Mouse (Mus musculus) heart, embryonic 13.5 days (tissue): ENCODE results near the gene Rnf212b. TPM values are rescaled to one million over a fixed set of nuclear protein-coding genes. Genes with fewer than 3 reads are reported as not detected.

Experiments used
- ATAC-seq: fragments of 200-750 bp; cut with Nextera tagmentation; 2 replicates; pipeline ENCODE4 v1.8.0; 2017; ENCODE audit warnings: moderate TSS enrichment; ENCODE audit not compliant: insufficient number of reproducible peaks, low FRiP score, low TSS enrichment; ENCODE audit errors: extremely low read depth
- H3K27ac ChIP-seq: fragments of 300-500 bp; sonication (generic); replicated peaks from 2 replicates; pipeline ENCODE4 v1.5.1; 2015; ENCODE audit warnings: moderate library complexity, mild to moderate bottlenecking, inconsistent platforms
- H3K27me3 ChIP-seq: fragments of 300-500 bp; sonication (generic); replicated peaks from 2 replicates; pipeline ENCODE4 v1.6.1; 2015; ENCODE audit warnings: mild to moderate bottlenecking, inconsistent platforms
- H3K36me3 ChIP-seq: fragments of 300-500 bp; sonication (generic); 2 replicates; pipeline ENCODE4 v1.6.1; 2015; ENCODE audit warnings: mild to moderate bottlenecking, inconsistent platforms
- H3K4me1 ChIP-seq: fragments of 300-500 bp; sonication (generic); 2 replicates; pipeline ENCODE4 v1.6.1; 2015; ENCODE audit warnings: inconsistent platforms
- H3K4me2 ChIP-seq: fragments of 300-500 bp; sonication (generic); 2 replicates; pipeline ENCODE4 v1.6.1; 2015; ENCODE audit warnings: inconsistent platforms, mild to moderate bottlenecking, moderate library complexity
- H3K4me3 ChIP-seq: fragments of 300-500 bp; sonication (generic); 2 replicates; pipeline ENCODE4 v1.5.1; 2015; ENCODE audit warnings: moderate library complexity, mild to moderate bottlenecking, inconsistent platforms
- H3K9ac ChIP-seq: fragments of 300-500 bp; sonication (generic); 2 replicates; pipeline ENCODE4 v1.6.1; 2015; ENCODE audit warnings: inconsistent platforms, mild to moderate bottlenecking, moderate library complexity
- H3K9me3 ChIP-seq: fragments of 300-500 bp; sonication (generic); 2 replicates; pipeline ENCODE4 v1.6.1; 2016; ENCODE audit warnings: inconsistent platforms
- WGBS: fragments of 180-500 bp; shearing (Covaris S2); methylation state at CpG from one replicate; pipeline ENCODE4 v1.1.7; 2015; ENCODE audit warnings: mixed read lengths; 5-methylcytosine and 5-hydroxymethylcytosine counted together
- polyA plus RNA-seq: library from polyadenylated mRNA; unstranded; fragments of >200 nt; fragmentation: Nextera tagmentation; extraction: Ambion mirVana; gene quantifications from 2 replicates; pipeline ENCODE4 v1.2.1, GENCODE M21; 2015

Rnf212b gene
- polyA plus RNA-seq, 1 experiment from 2014 or later = not detected

DNA sequence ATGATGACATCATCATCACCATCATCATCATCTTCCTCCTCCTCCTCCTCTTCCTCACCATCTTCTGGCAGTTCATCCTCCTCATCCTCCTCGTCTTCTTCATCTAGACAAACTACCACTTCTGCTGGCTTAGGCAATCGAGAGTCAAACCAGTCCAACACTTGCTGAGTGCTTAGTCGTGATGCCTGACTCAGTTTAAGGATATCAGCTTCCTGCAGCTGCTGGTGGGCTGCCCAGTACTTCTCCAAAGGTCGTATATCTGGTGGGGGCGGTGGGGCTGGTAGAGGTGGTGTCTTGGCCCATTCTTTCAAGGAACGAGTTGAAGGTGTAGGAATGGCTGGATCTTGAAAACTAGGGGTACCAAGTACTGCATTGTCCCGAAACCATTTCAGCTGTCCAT lies 42.8 kb downstream of the Rnf212b start:
- Histone ChIP-seq H3K9ac (no peak overlapping the region), H3K27ac (no peak overlapping the region), H3K27me3 (no peaks in the 10 kb centered on the region), H3K4me1 (no peaks in the 10 kb centered on the region), H3K36me3 (peaks cover 32% of the 10 kb centered on the region), H3K4me3 (no peak overlapping the region), H3K9me3 (no peaks in the 10 kb centered on the region), H3K4me2 (no peak overlapping the region)
- ATAC-seq = no peak
- 72% methylated on average over 7 of the region's 7 CpGs for WGBS

DNA sequence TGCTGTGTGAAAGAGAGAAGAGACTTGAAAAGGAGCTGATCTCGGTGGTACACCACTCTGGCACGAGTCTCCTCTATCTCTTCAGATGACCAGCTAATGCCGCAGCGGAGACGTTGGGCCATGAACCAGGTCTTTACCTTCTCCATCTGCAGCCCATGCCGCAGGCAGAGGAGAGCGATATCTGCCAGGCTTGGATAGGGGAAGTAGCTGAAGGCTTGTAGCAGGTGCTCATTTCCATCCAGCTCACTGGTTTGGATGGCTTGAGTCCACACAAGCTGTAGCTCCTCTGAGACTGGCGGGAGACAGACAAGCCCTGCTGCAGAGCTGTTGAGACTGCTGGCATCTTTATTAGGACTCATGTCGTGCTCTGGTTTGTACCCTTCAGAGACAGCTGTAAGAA lies 44.0 kb downstream of the Rnf212b start:
- Histone ChIP-seq H3K4me1 (peaks cover under 1% of the 10 kb centered on the region; the same call in 1 of the 2 replicates), H3K4me2 (no peak overlapping the region), H3K4me3 (no peak overlapping the region), H3K27me3 (no peaks in the 10 kb centered on the region), H3K9me3 (no peaks in the 10 kb centered on the region), H3K9ac (no peak overlapping the region), H3K36me3 (peaks cover 32% of the 10 kb centered on the region), H3K27ac (no peak overlapping the region)
- WGBS = 76% methylated on average over 9 of the region's 9 CpGs
- ATAC-seq = no peak

DNA sequence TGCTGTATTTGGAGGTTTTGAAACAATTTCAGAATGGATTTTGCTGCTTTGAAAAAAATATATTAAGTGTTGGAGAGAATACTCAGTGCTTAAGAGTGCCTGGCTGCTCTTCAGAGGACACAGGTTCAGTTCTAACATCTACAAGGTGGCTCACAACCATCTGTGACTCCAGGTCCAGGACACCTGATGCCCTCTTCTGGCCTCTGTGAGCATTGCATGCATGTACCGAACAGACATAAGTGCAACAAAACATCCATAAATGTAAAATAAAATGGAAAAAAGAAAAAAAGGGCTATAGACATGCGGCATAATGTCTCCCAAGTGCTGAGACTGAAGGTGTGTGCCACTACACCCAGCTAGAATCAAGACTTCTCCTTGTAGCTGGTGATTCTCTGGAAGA lies 46.6 kb downstream of the Rnf212b start:
- peaks cover 25% of the 10 kb centered on the region for H3K36me3 ChIP-seq
- no peaks in the 10 kb centered on the region for H3K27me3 ChIP-seq
- no peak overlapping the region for H3K4me2 ChIP-seq
- H3K4me3 ChIP-seq = no peak overlapping the region
- peaks cover 9% of the 10 kb centered on the region for H3K4me1 ChIP-seq
- ATAC-seq = no peak
- no peak overlapping the region for H3K27ac ChIP-seq
- 41% methylated on average over 2 of the region's 2 CpGs for WGBS
- H3K9me3 ChIP-seq = no peaks in the 10 kb centered on the region
- H3K9ac ChIP-seq = no peak overlapping the region

DNA sequence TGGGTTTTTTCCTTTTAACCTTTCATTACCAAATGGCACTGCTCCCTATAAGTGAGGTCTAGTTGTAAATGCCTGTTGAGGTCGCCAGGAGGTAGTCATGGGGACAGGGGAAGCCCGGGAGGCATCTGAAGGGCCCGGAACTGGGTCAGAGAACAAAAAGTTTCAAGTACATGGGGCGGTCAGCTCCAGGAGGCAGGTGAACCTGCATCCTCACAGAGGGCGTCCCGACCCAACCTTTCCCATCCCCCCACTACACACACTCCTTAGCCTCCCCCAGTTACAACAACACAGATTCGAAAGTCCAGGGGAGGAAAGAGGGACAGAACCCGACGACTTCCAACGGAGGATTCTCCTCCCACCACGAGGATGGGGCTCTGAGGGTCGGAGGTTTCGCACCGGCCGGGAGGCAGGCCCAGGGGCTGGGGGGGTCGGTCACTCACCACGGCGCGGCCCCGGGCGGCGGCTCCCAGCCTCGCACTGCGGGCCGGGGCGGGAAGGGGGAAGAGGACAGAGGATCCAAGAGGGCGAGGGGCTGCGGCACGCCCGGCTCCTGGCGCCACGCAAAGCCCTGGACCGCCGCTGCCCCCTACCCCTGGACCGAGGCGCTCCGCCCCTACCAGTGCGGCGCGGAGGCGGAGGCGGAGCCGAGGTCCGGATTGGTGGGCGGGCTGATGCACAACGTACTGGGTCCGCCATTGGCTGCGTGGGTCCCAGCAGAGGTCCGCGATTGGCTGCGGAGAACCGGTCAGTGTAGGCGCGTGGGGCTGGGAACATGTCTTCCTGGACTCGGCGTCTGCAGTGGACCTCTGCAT lies 49.8 kb downstream of the Rnf212b start:
- peak; percentile 100 for ATAC-seq
- Histone ChIP-seq H3K27ac (peak overlapping the region; percentile 77), H3K9me3 (no peaks in the 10 kb centered on the region), H3K4me3 (peak overlapping the region; percentile 81), H3K27me3 (no peaks in the 10 kb centered on the region; the same call in 1 of the 2 replicates), H3K4me1 (peaks cover 9% of the 10 kb centered on the region), H3K9ac (peak overlapping the region; percentile 91), H3K36me3 (no peaks in the 10 kb centered on the region), H3K4me2 (peak overlapping the region; percentile 78)
- under 1% methylated on average over 50 of the region's 56 CpGs for WGBS

DNA sequence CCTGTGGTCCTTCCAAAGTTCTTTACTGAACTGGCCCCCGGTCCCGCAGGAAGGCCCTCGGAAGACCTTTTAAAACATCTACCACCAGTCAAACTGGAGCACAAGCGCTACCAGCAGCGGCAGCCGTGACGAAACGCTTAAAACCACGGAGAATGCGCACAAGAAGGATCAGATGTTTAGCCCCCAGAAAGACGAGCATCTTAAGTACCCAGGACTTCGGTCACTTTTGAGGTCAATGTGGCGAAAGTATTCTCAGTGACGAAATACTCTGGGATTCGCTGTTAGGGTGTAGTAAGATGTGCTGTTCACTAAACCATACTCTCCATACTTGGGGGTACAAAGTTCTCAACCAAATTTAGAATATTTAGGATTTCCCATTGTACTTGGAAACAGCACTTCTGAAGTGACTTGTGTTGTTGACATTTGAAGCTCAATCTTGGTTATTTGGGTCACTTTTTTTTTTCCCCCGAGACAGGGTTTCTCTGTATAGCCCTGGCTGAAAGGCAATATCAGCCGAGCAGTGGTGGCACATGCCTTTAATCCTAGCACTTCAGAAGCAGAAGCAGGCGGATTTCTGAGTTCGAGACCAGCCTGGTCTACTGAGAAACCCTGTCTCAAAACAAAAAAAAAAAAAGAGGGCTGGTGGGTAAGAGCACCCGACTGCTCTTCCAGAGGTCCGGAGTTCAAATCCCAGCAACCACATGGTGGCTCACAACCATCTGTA lies 50.5 kb downstream of the Rnf212b start:
- Histone ChIP-seq H3K27ac (peak overlapping the region; percentile 77), H3K27me3 (no peaks in the 10 kb centered on the region; the same call in 1 of the 2 replicates), H3K9ac (peak overlapping the region; percentile 84), H3K4me1 (peaks cover 9% of the 10 kb centered on the region), H3K4me3 (peak overlapping the region; percentile 81), H3K9me3 (no peaks in the 10 kb centered on the region), H3K36me3 (no peaks in the 10 kb centered on the region), H3K4me2 (peak overlapping the region; percentile 78)
- 16% methylated on average over 21 of the region's 21 CpGs for WGBS
- ATAC-seq = no peak

DNA sequence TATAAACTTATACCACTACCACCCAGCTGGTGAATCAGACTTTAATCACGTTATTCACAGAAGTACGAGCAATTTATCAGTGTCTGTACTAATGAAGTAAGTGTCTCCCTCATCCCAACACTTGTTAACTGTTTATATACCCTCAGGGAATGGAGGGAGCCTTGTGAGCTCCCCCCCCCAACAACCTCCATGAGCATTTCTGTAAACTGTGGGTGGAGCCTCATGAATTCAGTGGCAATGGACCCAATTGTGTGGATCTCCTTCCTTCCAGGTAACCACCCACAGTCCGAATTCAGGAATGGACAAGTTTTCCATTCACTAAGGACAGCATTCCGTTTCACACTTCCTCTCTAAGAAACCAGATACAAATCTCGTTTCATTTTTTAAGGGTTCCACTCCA lies 51.7 kb downstream of the Rnf212b start:
- Histone ChIP-seq H3K4me2 (no peak overlapping the region), H3K4me1 (peaks cover 9% of the 10 kb centered on the region), H3K4me3 (no peak overlapping the region), H3K36me3 (no peaks in the 10 kb centered on the region), H3K9me3 (no peaks in the 10 kb centered on the region), H3K27ac (no peak overlapping the region), H3K27me3 (no peaks in the 10 kb centered on the region; the same call in 1 of the 2 replicates), H3K9ac (no peak overlapping the region)
- 68% methylated on average over 5 of the region's 5 CpGs for WGBS
- ATAC-seq = no peak

DNA sequence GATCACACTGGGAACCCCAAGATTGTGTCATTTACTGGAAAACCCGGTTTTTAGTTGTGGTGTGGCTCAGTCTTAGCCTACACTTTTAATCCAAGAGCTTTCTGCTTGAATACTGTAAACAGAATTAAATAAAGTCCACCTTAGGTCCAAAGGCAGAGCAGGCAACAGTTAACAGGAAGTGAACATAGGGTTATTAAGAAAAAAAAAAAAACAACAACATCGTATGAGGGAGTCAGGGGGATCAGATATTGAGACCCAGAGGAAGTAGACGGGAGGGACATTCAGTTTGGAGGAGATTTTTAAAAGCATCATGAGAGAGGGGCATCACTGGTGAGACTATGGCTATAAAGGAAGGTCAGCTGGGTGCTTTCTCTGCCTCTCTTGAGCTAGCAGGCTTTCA lies 52.3 kb downstream of the Rnf212b start:
- no peak for ATAC-seq

DNA sequence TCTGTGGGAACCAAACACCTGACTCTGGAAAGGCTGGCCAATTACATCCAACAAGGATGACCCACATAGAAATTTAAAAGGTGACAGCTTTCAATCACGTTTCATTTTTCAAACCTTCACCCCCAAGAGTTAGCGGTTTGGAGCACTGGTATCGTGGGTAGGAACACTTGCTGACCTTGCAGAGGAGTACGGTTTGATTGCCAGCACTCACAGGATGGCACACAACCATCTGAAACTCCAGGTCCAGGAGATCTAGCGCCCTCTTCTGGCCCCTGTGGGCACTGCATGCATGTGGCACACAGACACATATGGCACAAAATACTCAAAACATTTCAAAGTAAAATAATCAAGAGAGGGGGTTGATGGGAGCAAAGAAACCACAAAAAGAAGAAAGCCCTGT lies 53.0 kb downstream of the Rnf212b start:
- Histone ChIP-seq H3K4me2 (no peak overlapping the region), H3K9ac (no peak overlapping the region)

More for the DNA sequence above, 52.3 kb downstream of the Rnf212b start:
- Histone ChIP-seq H3K4me3 (no peak overlapping the region), H3K27ac (no peak overlapping the region), H3K36me3 (no peaks in the 10 kb centered on the region), H3K4me1 (peaks cover 9% of the 10 kb centered on the region), H3K4me2 (no peak overlapping the region), H3K27me3 (no peaks in the 10 kb centered on the region; the same call in 1 of the 2 replicates), H3K9me3 (no peaks in the 10 kb centered on the region), H3K9ac (no peak overlapping the region)
- WGBS = 54% methylated on average over 3 of the region's 3 CpGs

DNA sequence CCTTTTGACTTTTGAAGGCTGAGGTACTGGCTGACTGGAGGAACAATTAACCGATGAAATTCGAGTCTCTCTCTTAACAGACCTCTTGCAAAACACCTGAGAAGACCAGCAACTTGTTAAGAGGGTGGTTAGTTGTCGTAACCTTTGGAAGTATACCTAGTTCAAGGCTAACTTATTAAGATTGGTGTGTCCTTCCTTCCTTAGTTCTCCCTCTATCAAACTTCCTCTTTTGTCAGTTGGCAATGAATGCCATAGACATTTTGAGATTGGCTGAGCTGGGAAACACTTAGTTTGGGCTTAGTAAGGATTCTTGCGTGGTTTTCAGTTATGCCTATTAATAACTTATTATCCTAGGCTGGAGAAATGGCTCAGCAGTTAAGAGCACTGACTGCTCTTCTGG lies 54.1 kb downstream of the Rnf212b start:
- Histone ChIP-seq H3K9ac (no peak overlapping the region), H3K36me3 (no peaks in the 10 kb centered on the region), H3K27ac (no peak overlapping the region), H3K4me2 (no peak overlapping the region), H3K4me3 (no peak overlapping the region), H3K9me3 (no peaks in the 10 kb centered on the region), H3K27me3 (no peaks in the 10 kb centered on the region; the same call in 1 of the 2 replicates), H3K4me1 (peaks cover 7% of the 10 kb centered on the region)
- 80% methylated on average over 4 of the region's 4 CpGs for WGBS
- ATAC-seq = no peak

More for the DNA sequence above, 53.0 kb downstream of the Rnf212b start:
- no peak overlapping the region for H3K27ac ChIP-seq
- no peaks in the 10 kb centered on the region; the same call in 1 of the 2 replicates for H3K27me3 ChIP-seq
- no peaks in the 10 kb centered on the region for H3K36me3 ChIP-seq
- no peak overlapping the region for H3K4me3 ChIP-seq
- no peak for ATAC-seq
- H3K9me3 ChIP-seq = no peaks in the 10 kb centered on the region
- 53% methylated on average over 5 of the region's 5 CpGs for WGBS
- peaks cover 9% of the 10 kb centered on the region for H3K4me1 ChIP-seq

DNA sequence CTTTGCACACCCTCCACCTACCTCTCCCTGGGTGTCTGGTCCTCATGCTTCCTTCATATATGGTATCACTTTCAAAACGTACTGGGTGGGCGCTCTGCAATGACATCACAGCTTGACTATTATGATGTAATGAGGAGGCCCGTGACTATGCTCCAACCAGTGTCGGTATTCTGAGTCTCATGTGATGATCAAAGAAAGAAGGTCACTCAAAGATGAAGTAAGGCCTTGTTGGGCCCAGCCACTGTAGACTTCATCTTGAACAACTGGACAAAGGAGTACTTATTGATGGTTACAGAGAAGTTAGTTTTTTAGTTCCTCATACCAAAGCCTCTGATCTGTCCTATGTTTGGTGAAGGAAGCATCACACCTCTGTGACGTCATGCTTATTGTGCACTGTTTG lies 56.9 kb downstream of the Rnf212b start, which contains the start of gene Homez:
Gene Homez, minus strand, starts transcription at position 101 of the 400 bp plus-strand sequence.
- Histone ChIP-seq H3K36me3 (no peaks in the 10 kb centered on the region), H3K9me3 (no peaks in the 10 kb centered on the region), H3K4me3 (no peak within 1 kb of the TSS), H3K4me1 (peaks cover 6% of the 10 kb centered on the region), H3K27me3 (peaks cover 3% of the 10 kb centered on the region; the same call in 1 of the 2 replicates), H3K9ac (no peak within 1 kb of the TSS), H3K27ac (no peak within 1 kb of the TSS), H3K4me2 (no peak within 1 kb of the TSS)
- WGBS = 78% methylated on average over 5 of the region's 5 CpGs
- ATAC-seq = no peak

DNA sequence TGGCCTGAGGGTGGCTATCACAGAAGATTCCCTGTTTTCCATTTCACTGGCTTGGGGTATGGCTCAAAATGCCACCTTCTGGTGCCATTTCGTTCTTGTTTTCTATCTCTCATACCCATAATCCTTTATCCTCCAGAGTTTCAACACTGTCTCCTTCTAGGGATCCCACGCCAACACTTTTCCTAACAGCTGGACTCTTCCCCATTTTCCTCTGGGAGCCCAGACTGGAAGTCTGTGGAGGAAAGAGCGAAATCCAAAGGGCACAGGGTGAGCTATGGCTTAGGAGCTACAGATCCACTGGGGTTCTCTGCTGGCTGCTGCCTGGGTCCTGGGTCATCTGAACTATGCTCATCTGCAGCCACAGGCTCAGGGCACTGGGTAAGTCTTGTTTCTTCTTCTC lies 60.2 kb downstream of the Rnf212b start:
- Histone ChIP-seq H3K9ac (no peak overlapping the region), H3K4me3 (no peak overlapping the region), H3K4me1 (peaks cover 17% of the 10 kb centered on the region), H3K9me3 (no peaks in the 10 kb centered on the region), H3K27ac (no peak overlapping the region), H3K27me3 (peaks cover 8% of the 10 kb centered on the region; the same call in 1 of the 2 replicates), H3K4me2 (no peak overlapping the region), H3K36me3 (no peaks in the 10 kb centered on the region)
- WGBS = 83% methylated on average over 3 of the region's 3 CpGs
- ATAC-seq = no peak
